Mouse (Mus musculus) midbrain, postnatal 0 days (tissue): ENCODE data around the gene Srpr. TPM values are rescaled to one million over a fixed set of nuclear protein-coding genes. Genes with fewer than 3 reads are reported as not detected.
A peak's percentile ranks its signal among the peaks of the same experiment; 100 is the strongest.

ENCODE experiments used
- ATAC-seq: fragments of 200-750 bp; cut with Nextera tagmentation; 2 replicates; pipeline ENCODE4 v1.8.0; 2017; ENCODE audit warnings: moderate number of reproducible peaks, mild to moderate bottlenecking, moderate TSS enrichment, moderate library complexity; ENCODE audit not compliant: low FRiP score
- DNase-seq: peaks from one replicate; pipeline ENCODE4 v3.0.0-alpha.2; 2015; ENCODE audit warnings: low spot score
- H3K27ac ChIP-seq: fragments of 300-500 bp; sonication (generic); 2 replicates; pipeline ENCODE4 v1.5.1; 2014; ENCODE audit warnings: low read depth, mild to moderate bottlenecking, low read length, mixed read lengths
- H3K27me3 ChIP-seq: fragments of 300-500 bp; sonication (generic); 2 replicates; pipeline ENCODE4 v1.6.1; 2014; ENCODE audit warnings: low read length, control low read depth, mixed read lengths; ENCODE audit not compliant: insufficient read depth
- H3K36me3 ChIP-seq: fragments of 300-500 bp; sonication (generic); 2 replicates; pipeline ENCODE4 v1.6.1; 2014; ENCODE audit warnings: low read length, control low read depth, mixed read lengths; ENCODE audit not compliant: insufficient read depth
- H3K4me1 ChIP-seq: fragments of 300-500 bp; sonication (generic); 2 replicates; pipeline ENCODE4 v1.6.1; 2014; ENCODE audit warnings: mild to moderate bottlenecking, control low read depth, antibody characterized with exemption, low read length, mixed read lengths; ENCODE audit not compliant: insufficient read depth
- H3K4me2 ChIP-seq: fragments of 300-500 bp; sonication (generic); 2 replicates; pipeline ENCODE4 v1.6.1; 2014; ENCODE audit warnings: low read depth, mild to moderate bottlenecking, low read length, mixed read lengths; ENCODE audit not compliant: poor library complexity, severe bottlenecking
- H3K4me3 ChIP-seq: fragments of 300-500 bp; sonication (generic); 2 replicates; pipeline ENCODE4 v1.5.1; 2014; ENCODE audit warnings: low read depth, mild to moderate bottlenecking, low read length, moderate library complexity
- H3K9ac ChIP-seq: fragments of 300-500 bp; sonication (generic); replicated peaks from 2 replicates; pipeline ENCODE4 v1.6.1; 2014; ENCODE audit warnings: mild to moderate bottlenecking, low read length, moderate library complexity, mixed read lengths; ENCODE audit not compliant: poor library complexity, severe bottlenecking
- H3K9me3 ChIP-seq: fragments of 300-500 bp; sonication (generic); 2 replicates; pipeline ENCODE4 v1.6.1; 2016; ENCODE audit warnings: low read length, control low read depth
- CTCF ChIP-seq: IDR thresholded peaks from 2 replicates; pipeline ENCODE4 v1.5.1; 2016; ENCODE audit warnings: antibody characterized with exemption, mild to moderate bottlenecking
- WGBS: fragments of 180-500 bp; shearing (Covaris S2); extraction: QIAGEN DNeasy Blood & Tissue Kit; methylation state at CpG from one replicate; pipeline ENCODE4 v1.1.7; 2014; 5-methylcytosine and 5-hydroxymethylcytosine counted together
- polyA plus RNA-seq: library from polyadenylated mRNA; unstranded; fragments of >200 nt; fragmentation: Nextera tagmentation; extraction: Ambion mirVana; gene quantifications from 2 replicates; pipeline ENCODE4 v1.2.1, GENCODE M21; 2015
- total RNA-seq: library from RNA; depleted of rRNA; stranded (reverse); fragments of >200 nt; gene quantifications from 2 replicates; pipeline ENCODE4 v1.2.3, GENCODE M21; 2014; rRNA removed

The Srpr gene
- total RNA-seq (39.6 and 43.2 TPM in 2 replicates), polyA plus RNA-seq (61.0 and 63.0 TPM in 2 replicates)

- peaks cover 7% of the 10 kb centered on the region; the same call in 1 of the 2 replicates for H3K4me1 ChIP-seq
- H3K9me3 ChIP-seq, result no peaks in the 10 kb centered on the region
- peak within 1 kb of the TSS; percentile 45 for H3K4me3 ChIP-seq
- H3K27me3 ChIP-seq, result no peaks in the 10 kb centered on the region
- no peak within 1 kb of the TSS for H3K27ac ChIP-seq
- H3K36me3 ChIP-seq, result peaks cover 5% of the 10 kb centered on the region; the same call in 1 of the 2 replicates
- under 1% methylated on average over 41 of the region's 44 CpGs for WGBS
- peak; percentile 77 for DNase-seq
- peak within 1 kb of the TSS; percentile 44 for H3K9ac ChIP-seq
- peak; percentile 88 for ATAC-seq
- peak; percentile 78 for TF ChIP-seq CTCF
- peak within 1 kb of the TSS; percentile 87 for H3K4me2 ChIP-seq
Observed at GRCm38 (mm10) chr9:35199772-35200471, at the start of gene Srpr, which contains the start of gene Tirap. TSS of gene Srpr (plus strand) at chr9:35200175. TSS of gene Tirap (minus strand) at chr9:35200291.

- Histone ChIP-seq H3K4me1 (no peaks in the 10 kb centered on the region), H3K36me3 (no peaks in the 10 kb centered on the region), H3K4me2 (no peak overlapping the region), H3K9ac (no peak overlapping the region), H3K9me3 (no peaks in the 10 kb centered on the region), H3K27ac (no peak overlapping the region), H3K4me3 (no peak overlapping the region), H3K27me3 (no peaks in the 10 kb centered on the region)
- WGBS, result 93% methylated on average over 1 of the region's 1 CpGs
- TF ChIP-seq CTCF, result no peak
- ATAC-seq (no peak), DNase-seq (no peak)
Observed at GRCm38 (mm10) chr9:35152923-35153322, 47.1 kb upstream of the Srpr start.

GRCm38 (mm10) chr9:35156002-35156710 lies 43.8 kb upstream of the Srpr start:
- ATAC-seq (no peak), DNase-seq (no peak)
- no peak for TF ChIP-seq CTCF
- H3K4me3 ChIP-seq, result no peak overlapping the region
- H3K4me1 ChIP-seq, result no peaks in the 10 kb centered on the region
- no peak overlapping the region for H3K27ac ChIP-seq
- no peaks in the 10 kb centered on the region for H3K9me3 ChIP-seq
- no peaks in the 10 kb centered on the region for H3K36me3 ChIP-seq
- no peak overlapping the region for H3K9ac ChIP-seq
- no peaks in the 10 kb centered on the region for H3K27me3 ChIP-seq
- 98% methylated on average over 5 of the region's 5 CpGs for WGBS
- H3K4me2 ChIP-seq, result no peak overlapping the region

- H3K4me2 ChIP-seq, result no peak overlapping the region
- no peaks in the 10 kb centered on the region for H3K4me1 ChIP-seq
- no peak for DNase-seq
- ATAC-seq, result no peak
- no peak overlapping the region for H3K4me3 ChIP-seq
- 89% methylated on average over 4 of the region's 4 CpGs for WGBS
- H3K9me3 ChIP-seq, result no peaks in the 10 kb centered on the region
- no peaks in the 10 kb centered on the region for H3K36me3 ChIP-seq
- no peak overlapping the region for H3K9ac ChIP-seq
- H3K27me3 ChIP-seq, result no peaks in the 10 kb centered on the region
- no peak overlapping the region for H3K27ac ChIP-seq
- no peak for TF ChIP-seq CTCF
Observed at GRCm38 (mm10) chr9:35156862-35157261, 43.1 kb upstream of the Srpr start.

GRCm38 (mm10) chr9:35158477-35158876 lies 41.5 kb upstream of the Srpr start:
- no peaks in the 10 kb centered on the region for H3K9me3 ChIP-seq
- TF ChIP-seq CTCF, result no peak
- H3K4me2 ChIP-seq, result no peak overlapping the region
- H3K27ac ChIP-seq, result no peak overlapping the region
- ATAC-seq (no peak), DNase-seq (no peak)
- no peak overlapping the region for H3K9ac ChIP-seq
- 92% methylated on average over 3 of the region's 3 CpGs for WGBS
- H3K27me3 ChIP-seq, result no peaks in the 10 kb centered on the region
- no peaks in the 10 kb centered on the region for H3K36me3 ChIP-seq
- H3K4me3 ChIP-seq, result no peak overlapping the region
- no peaks in the 10 kb centered on the region for H3K4me1 ChIP-seq

- H3K27me3 ChIP-seq, result no peaks in the 10 kb centered on the region
- H3K4me1 ChIP-seq, result no peaks in the 10 kb centered on the region
- H3K4me3 ChIP-seq, result no peak overlapping the region
- ATAC-seq, result no peak
- no peak overlapping the region for H3K27ac ChIP-seq
- no peak for DNase-seq
- no peak overlapping the region for H3K9ac ChIP-seq
- no peak for TF ChIP-seq CTCF
- H3K36me3 ChIP-seq, result no peaks in the 10 kb centered on the region
- WGBS, result 89% methylated on average over 2 of the region's 2 CpGs
- no peaks in the 10 kb centered on the region for H3K9me3 ChIP-seq
- H3K4me2 ChIP-seq, result no peak overlapping the region
Observed at GRCm38 (mm10) chr9:35160662-35161061, 39.3 kb upstream of the Srpr start.
